Mouse (Mus musculus): ENCODE measurements around the gene Ccdc167. TPM values are rescaled to one million over a fixed set of nuclear protein-coding genes. Genes with fewer than 3 reads are reported as not detected.
"Not testable (repeated sequence)": the region's sequence is repeated elsewhere in the genome, so short reads cannot be mapped to it uniquely, and the experiment has no call there.

Gene Ccdc167
- polyA plus RNA-seq, 1 experiment from 2014 or later, result 12.4 TPM

GRCm38 (mm10) chr17:29732522-29732921, 15.7 kb upstream of the Ccdc167 start:
- ATAC-seq (replicated peaks), result no peak
- WGBS, result 69% methylated on average over 2 of the region's 2 CpGs
- Histone ChIP-seq H3K9ac (replicated peaks) (no peak overlapping the region), H3K4me3 (no peak overlapping the region), H3K9me3 (no peaks in the 10 kb centered on the region), H3K36me3 (no peaks in the 10 kb centered on the region), H3K4me1 (peaks cover 45% of the 10 kb centered on the region), H3K27ac (replicated peaks) (peak overlapping the region; percentile 92), H3K4me2 (replicated peaks) (no peak overlapping the region), H3K27me3 (no peaks in the 10 kb centered on the region)

- WGBS, result 35% methylated on average over 6 of the region's 6 CpGs
- Histone ChIP-seq H3K9ac (replicated peaks) (no peak overlapping the region), H3K4me1 (peaks cover 40% of the 10 kb centered on the region)
Observed at GRCm38 (mm10) chr17:29731953-29732325, 15.1 kb upstream of the Ccdc167 start.

GRCm38 (mm10) chr17:29731266-29731952, 14.6 kb upstream of the Ccdc167 start:
- Histone ChIP-seq H3K9ac (replicated peaks) (no peak overlapping the region), H3K27ac (replicated peaks) (peak overlapping the region; percentile 92), H3K9me3 (no peaks in the 10 kb centered on the region), H3K27me3 (no peaks in the 10 kb centered on the region), H3K4me2 (replicated peaks) (no peak overlapping the region), H3K36me3 (no peaks in the 10 kb centered on the region), H3K4me3 (no peak overlapping the region), H3K4me1 (peaks cover 35% of the 10 kb centered on the region)
- peak; percentile 9; the same call in 1 of the 2 replicates for ATAC-seq (replicated peaks)
- WGBS, result 38% methylated on average over 12 of the region's 12 CpGs

More at GRCm38 (mm10) chr17:29731953-29732325, 15.1 kb upstream of the Ccdc167 start:
- Histone ChIP-seq H3K4me3 (no peak overlapping the region), H3K9me3 (no peaks in the 10 kb centered on the region), H3K27ac (replicated peaks) (peak overlapping the region; percentile 92), H3K36me3 (no peaks in the 10 kb centered on the region), H3K4me2 (replicated peaks) (no peak overlapping the region), H3K27me3 (no peaks in the 10 kb centered on the region)
- ATAC-seq (replicated peaks), result peak; percentile 49; the same call in 1 of the 2 replicates

GRCm38 (mm10) chr17:29730510-29731265, 13.8 kb upstream of the Ccdc167 start:
- H3K4me2 ChIP-seq (replicated peaks), result no peak overlapping the region

GRCm38 (mm10) chr17:29728082-29728481, 11.2 kb upstream of the Ccdc167 start:
- 60% methylated on average over 8 of the region's 8 CpGs for WGBS
- H3K4me1 ChIP-seq, result peaks cover 37% of the 10 kb centered on the region
- no peak for ATAC-seq (replicated peaks)
- H3K4me3 ChIP-seq, result no peak overlapping the region
- H3K27ac ChIP-seq (replicated peaks), result no peak overlapping the region
- no peaks in the 10 kb centered on the region for H3K9me3 ChIP-seq
- H3K4me2 ChIP-seq (replicated peaks), result no peak overlapping the region
- H3K36me3 ChIP-seq, result no peaks in the 10 kb centered on the region
- H3K27me3 ChIP-seq, result no peaks in the 10 kb centered on the region
- no peak overlapping the region for H3K9ac ChIP-seq (replicated peaks)

More at GRCm38 (mm10) chr17:29730510-29731265, 13.8 kb upstream of the Ccdc167 start:
- Histone ChIP-seq H3K9ac (replicated peaks) (no peak overlapping the region), H3K4me3 (no peak overlapping the region), H3K27ac (replicated peaks) (peak overlapping the region; percentile 92), H3K36me3 (no peaks in the 10 kb centered on the region), H3K9me3 (no peaks in the 10 kb centered on the region), H3K4me1 (peaks cover 28% of the 10 kb centered on the region), H3K27me3 (no peaks in the 10 kb centered on the region)
- ATAC-seq (replicated peaks), result peak; percentile 70
- 9% methylated on average over 13 of the region's 13 CpGs for WGBS

GRCm38 (mm10) chr17:29725027-29725620, 8.3 kb upstream of the Ccdc167 start:
- Histone ChIP-seq H3K36me3 (no peaks in the 10 kb centered on the region), H3K27ac (replicated peaks) (peak overlapping the region; percentile 62), H3K27me3 (no peaks in the 10 kb centered on the region), H3K9ac (replicated peaks) (no peak overlapping the region), H3K4me1 (peaks cover 23% of the 10 kb centered on the region), H3K4me2 (replicated peaks) (no peak overlapping the region), H3K4me3 (no peak overlapping the region), H3K9me3 (no peaks in the 10 kb centered on the region)
- ATAC-seq (replicated peaks), result no peak
- 55% methylated on average over 6 of the region's 6 CpGs for WGBS

GRCm38 (mm10) chr17:29724610-29725009, 7.8 kb upstream of the Ccdc167 start:
- no peak overlapping the region for H3K4me2 ChIP-seq (replicated peaks)

GRCm38 (mm10) chr17:29720755-29721365, 4.0 kb upstream of the Ccdc167 start:
- peak overlapping the region; percentile 75 for H3K27ac ChIP-seq (replicated peaks)
- no peak overlapping the region for H3K4me2 ChIP-seq (replicated peaks)
- no peak overlapping the region for H3K4me3 ChIP-seq
- H3K4me1 ChIP-seq, result peaks cover 40% of the 10 kb centered on the region
- H3K9ac ChIP-seq (replicated peaks), result no peak overlapping the region
- WGBS, result 73% methylated on average over 11 of the region's 11 CpGs
- no peaks in the 10 kb centered on the region for H3K27me3 ChIP-seq
- no peak for ATAC-seq (replicated peaks)
- no peaks in the 10 kb centered on the region for H3K9me3 ChIP-seq
- no peaks in the 10 kb centered on the region for H3K36me3 ChIP-seq

More at GRCm38 (mm10) chr17:29724610-29725009, 7.8 kb upstream of the Ccdc167 start:
- Histone ChIP-seq H3K9ac (replicated peaks) (no peak overlapping the region), H3K4me3 (no peak overlapping the region), H3K4me1 (peaks cover 23% of the 10 kb centered on the region), H3K27ac (replicated peaks) (peak overlapping the region; percentile 62), H3K27me3 (no peaks in the 10 kb centered on the region), H3K36me3 (no peaks in the 10 kb centered on the region), H3K9me3 (no peaks in the 10 kb centered on the region)
- WGBS, result 63% methylated on average over 6 of the region's 6 CpGs
- peak; percentile 58; the same call in 1 of the 2 replicates for ATAC-seq (replicated peaks)

GRCm38 (mm10) chr17:29719628-29720575, 3.1 kb upstream of the Ccdc167 start:
- no peak for ATAC-seq (replicated peaks)
- Histone ChIP-seq H3K4me2 (replicated peaks) (no peak overlapping the region), H3K27me3 (no peaks in the 10 kb centered on the region), H3K4me1 (peaks cover 40% of the 10 kb centered on the region), H3K4me3 (no peak overlapping the region), H3K9me3 (no peaks in the 10 kb centered on the region), H3K36me3 (no peaks in the 10 kb centered on the region), H3K27ac (replicated peaks) (peak overlapping the region; percentile 75), H3K9ac (replicated peaks) (no peak overlapping the region)
- WGBS, result 75% methylated on average over 13 of the region's 13 CpGs

- Histone ChIP-seq H3K4me3 (no peak overlapping the region), H3K4me1 (peaks cover 34% of the 10 kb centered on the region), H3K27ac (replicated peaks) (peak overlapping the region; percentile 56), H3K27me3 (no peaks in the 10 kb centered on the region), H3K9me3 (no peaks in the 10 kb centered on the region), H3K9ac (replicated peaks) (no peak overlapping the region), H3K4me2 (replicated peaks) (no peak overlapping the region), H3K36me3 (no peaks in the 10 kb centered on the region)
- no peak for ATAC-seq (replicated peaks)
- 69% methylated on average over 8 of the region's 8 CpGs for WGBS
Observed at GRCm38 (mm10) chr17:29718660-29719059, 1.8 kb upstream of the Ccdc167 start.

GRCm38 (mm10) chr17:29713734-29714133, 3.1 kb downstream of the Ccdc167 start:
- not testable (repeated sequence) for H3K9me3 ChIP-seq; H3K27ac ChIP-seq (replicated peaks); ATAC-seq (replicated peaks); H3K9ac ChIP-seq (replicated peaks); H3K27me3 ChIP-seq; H3K4me2 ChIP-seq (replicated peaks); H3K36me3 ChIP-seq; H3K4me3 ChIP-seq
- peaks cover 68% of the 10 kb centered on the region for H3K4me1 ChIP-seq
- WGBS, result 95% methylated on average over 4 of the region's 4 CpGs

Measured in forebrain, embryonic 15.5 days (tissue).